Mouse (Mus musculus) heart, embryonic 11.5 days (tissue): ENCODE results near the gene Ccin. TPM values are rescaled to one million over a fixed set of nuclear protein-coding genes. Genes with fewer than 3 reads are reported as not detected.

ENCODE experiments used
- ATAC-seq: fragments of 200-750 bp; cut with Nextera tagmentation; replicated peaks from 2 replicates; pipeline ENCODE4 v1.8.0; 2017; ENCODE audit warnings: moderate library complexity; ENCODE audit not compliant: insufficient number of reproducible peaks, low FRiP score, low TSS enrichment
- H3K27ac ChIP-seq: fragments of 300-500 bp; sonication (generic); 2 replicates; pipeline ENCODE4 v1.5.1; 2014; ENCODE audit warnings: mild to moderate bottlenecking, low read depth, low read length
- H3K27me3 ChIP-seq: fragments of 300-500 bp; sonication (generic); 2 replicates; pipeline ENCODE4 v1.6.1; 2014; ENCODE audit warnings: mild to moderate bottlenecking, low read length, mixed read lengths; ENCODE audit not compliant: control insufficient read depth, insufficient read depth
- H3K36me3 ChIP-seq: fragments of 300-500 bp; sonication (generic); 2 replicates; pipeline ENCODE4 v1.6.1; 2014; ENCODE audit warnings: mild to moderate bottlenecking, low read length, moderate library complexity, mixed read lengths; ENCODE audit not compliant: control insufficient read depth, insufficient read depth
- H3K4me1 ChIP-seq: fragments of 300-500 bp; sonication (generic); 2 replicates; pipeline ENCODE4 v1.6.1; 2014; ENCODE audit warnings: low read length; ENCODE audit not compliant: control insufficient read depth, insufficient read depth
- H3K4me2 ChIP-seq: fragments of 300-500 bp; sonication (generic); 2 replicates; pipeline ENCODE4 v1.6.1; 2014; ENCODE audit warnings: mild to moderate bottlenecking, moderate library complexity
- H3K4me3 ChIP-seq: fragments of 300-500 bp; sonication (generic); 2 replicates; pipeline ENCODE4 v1.5.1; 2014; ENCODE audit warnings: low read depth, low read length
- H3K9ac ChIP-seq: fragments of 300-500 bp; sonication (generic); 2 replicates; pipeline ENCODE4 v1.6.1; 2014; ENCODE audit warnings: mild to moderate bottlenecking, low read depth, low read length, moderate library complexity
- H3K9me3 ChIP-seq: fragments of 300-500 bp; sonication (generic); replicated peaks from 2 replicates; pipeline ENCODE4 v1.6.1; 2016; ENCODE audit warnings: low read length; ENCODE audit not compliant: control insufficient read depth
- WGBS: fragments of 180-500 bp; shearing (Covaris S2); extraction: QIAGEN DNeasy Blood & Tissue Kit; methylation state at CpG from one replicate; pipeline ENCODE4 v1.1.7; 2014; ENCODE audit not compliant: insufficient replicate concordance; 5-methylcytosine and 5-hydroxymethylcytosine counted together
- polyA plus RNA-seq: library from polyadenylated mRNA; unstranded; fragments of >200 nt; fragmentation: Nextera tagmentation; extraction: Ambion mirVana; gene quantifications from 2 replicates; pipeline ENCODE4 v1.2.1, GENCODE M21; 2014

The Ccin gene
- polyA plus RNA-seq, 1 experiment from 2014 or later: not detected

GRCm38 (mm10) chr4:43994342-43994741 is 11.1 kb downstream of the Ccin start:
- Histone ChIP-seq H3K9me3 (no peaks in the 10 kb centered on the region), H3K27ac (no peak overlapping the region), H3K36me3 (no peaks in the 10 kb centered on the region), H3K4me3 (no peak overlapping the region), H3K4me1 (no peaks in the 10 kb centered on the region), H3K27me3 (no peaks in the 10 kb centered on the region), H3K9ac (no peak overlapping the region), H3K4me2 (no peak overlapping the region)
- ATAC-seq: no peak
- 58% methylated on average over 2 of the region's 2 CpGs for WGBS

- peak overlapping the region; percentile 9; the same call in 1 of the 2 replicates for H3K4me2 ChIP-seq
- no peak overlapping the region for H3K4me3 ChIP-seq
- no peaks in the 10 kb centered on the region for H3K4me1 ChIP-seq
- no peaks in the 10 kb centered on the region for H3K9me3 ChIP-seq
- no peaks in the 10 kb centered on the region for H3K36me3 ChIP-seq
- H3K27ac ChIP-seq: 0 out of 2 replicates have a peak overlapping the region, but pooled peaks have one; percentile 16
- H3K9ac ChIP-seq: no peak overlapping the region
- WGBS: 81% methylated on average over 6 of the region's 6 CpGs
- H3K27me3 ChIP-seq: no peaks in the 10 kb centered on the region
- no peak for ATAC-seq
Measured at GRCm38 (mm10) chr4:44003622-44004021, 20.3 kb downstream of the Ccin start.

GRCm38 (mm10) chr4:44004126-44004525 is 20.8 kb downstream of the Ccin start, which contains the start of gene Clta:
TSS of gene Clta (plus strand) at chr4:44004452.
- no peaks in the 10 kb centered on the region for H3K36me3 ChIP-seq
- H3K4me2 ChIP-seq: peak within 1 kb of the TSS; percentile 47
- WGBS: 67% methylated on average over 5 of the region's 5 CpGs
- peak; percentile 67; the same call in 1 of the 2 replicates for ATAC-seq
- H3K27me3 ChIP-seq: no peaks in the 10 kb centered on the region
- no peaks in the 10 kb centered on the region for H3K9me3 ChIP-seq
- H3K9ac ChIP-seq: peak within 1 kb of the TSS; percentile 39; the same call in 1 of the 2 replicates
- H3K4me1 ChIP-seq: no peaks in the 10 kb centered on the region
- no peak within 1 kb of the TSS; the same call in 1 of the 2 replicates for H3K4me3 ChIP-seq
- H3K27ac ChIP-seq: peak within 1 kb of the TSS; percentile 73; the same call in 1 of the 2 replicates

- H3K36me3 ChIP-seq: no peaks in the 10 kb centered on the region
- peak overlapping the region; percentile 47 for H3K4me2 ChIP-seq
- H3K4me3 ChIP-seq: no peak overlapping the region; the same call in 1 of the 2 replicates
- peak overlapping the region; percentile 73; the same call in 1 of the 2 replicates for H3K27ac ChIP-seq
- H3K4me1 ChIP-seq: no peaks in the 10 kb centered on the region
- H3K9me3 ChIP-seq: no peaks in the 10 kb centered on the region
- no peaks in the 10 kb centered on the region for H3K27me3 ChIP-seq
- peak overlapping the region; percentile 39; the same call in 1 of the 2 replicates for H3K9ac ChIP-seq
- ATAC-seq: no peak
- WGBS: 61% methylated on average over 3 of the region's 3 CpGs
Measured at GRCm38 (mm10) chr4:44004623-44005409, 21.5 kb downstream of the Ccin start.

GRCm38 (mm10) chr4:44010176-44010575 is 26.9 kb downstream of the Ccin start:
- no peak overlapping the region for H3K4me3 ChIP-seq
- H3K9me3 ChIP-seq: no peaks in the 10 kb centered on the region
- H3K9ac ChIP-seq: no peak overlapping the region
- H3K36me3 ChIP-seq: no peaks in the 10 kb centered on the region
- H3K4me2 ChIP-seq: no peak overlapping the region
- H3K27ac ChIP-seq: no peak overlapping the region
- ATAC-seq: no peak
- H3K4me1 ChIP-seq: peaks cover 11% of the 10 kb centered on the region
- WGBS: 93% methylated on average over 1 of the region's 1 CpGs
- H3K27me3 ChIP-seq: no peaks in the 10 kb centered on the region

GRCm38 (mm10) chr4:44010893-44011292 is 27.6 kb downstream of the Ccin start:
- ATAC-seq: no peak
- Histone ChIP-seq H3K4me3 (no peak overlapping the region), H3K9ac (no peak overlapping the region), H3K4me2 (no peak overlapping the region), H3K9me3 (no peaks in the 10 kb centered on the region), H3K27ac (no peak overlapping the region), H3K36me3 (no peaks in the 10 kb centered on the region; the same call in 1 of the 2 replicates), H3K4me1 (peaks cover 11% of the 10 kb centered on the region), H3K27me3 (no peaks in the 10 kb centered on the region)
- WGBS: 46% methylated on average over 2 of the region's 2 CpGs

GRCm38 (mm10) chr4:44011799-44012198 is 28.5 kb downstream of the Ccin start:
- Histone ChIP-seq H3K27me3 (no peaks in the 10 kb centered on the region), H3K27ac (peak overlapping the region; percentile 74), H3K9ac (peak overlapping the region; percentile 80), H3K4me1 (peaks cover 11% of the 10 kb centered on the region), H3K4me2 (peak overlapping the region; percentile 88), H3K36me3 (no peaks in the 10 kb centered on the region; the same call in 1 of the 2 replicates), H3K9me3 (no peaks in the 10 kb centered on the region), H3K4me3 (peak overlapping the region; percentile 94)
- no peak for ATAC-seq
- WGBS: 77% methylated on average over 3 of the region's 3 CpGs

- H3K36me3 ChIP-seq: no peaks in the 10 kb centered on the region; the same call in 1 of the 2 replicates
- peak; percentile 98 for ATAC-seq
Measured at GRCm38 (mm10) chr4:44012376-44013367, 29.4 kb downstream of the Ccin start.

More at GRCm38 (mm10) chr4:44012376-44013367, 29.4 kb downstream of the Ccin start:
- H3K4me3 ChIP-seq: peak overlapping the region; percentile 94
- no peaks in the 10 kb centered on the region for H3K9me3 ChIP-seq
- H3K9ac ChIP-seq: peak overlapping the region; percentile 97
- peak overlapping the region; percentile 88 for H3K4me2 ChIP-seq
- WGBS: under 1% methylated on average over 77 of the region's 77 CpGs
- peaks cover 11% of the 10 kb centered on the region for H3K4me1 ChIP-seq
- no peaks in the 10 kb centered on the region for H3K27me3 ChIP-seq
- peak overlapping the region; percentile 74 for H3K27ac ChIP-seq
